9 mouse cellular contexts compared by ENCODE assay signal in the genomic region with DNA sequence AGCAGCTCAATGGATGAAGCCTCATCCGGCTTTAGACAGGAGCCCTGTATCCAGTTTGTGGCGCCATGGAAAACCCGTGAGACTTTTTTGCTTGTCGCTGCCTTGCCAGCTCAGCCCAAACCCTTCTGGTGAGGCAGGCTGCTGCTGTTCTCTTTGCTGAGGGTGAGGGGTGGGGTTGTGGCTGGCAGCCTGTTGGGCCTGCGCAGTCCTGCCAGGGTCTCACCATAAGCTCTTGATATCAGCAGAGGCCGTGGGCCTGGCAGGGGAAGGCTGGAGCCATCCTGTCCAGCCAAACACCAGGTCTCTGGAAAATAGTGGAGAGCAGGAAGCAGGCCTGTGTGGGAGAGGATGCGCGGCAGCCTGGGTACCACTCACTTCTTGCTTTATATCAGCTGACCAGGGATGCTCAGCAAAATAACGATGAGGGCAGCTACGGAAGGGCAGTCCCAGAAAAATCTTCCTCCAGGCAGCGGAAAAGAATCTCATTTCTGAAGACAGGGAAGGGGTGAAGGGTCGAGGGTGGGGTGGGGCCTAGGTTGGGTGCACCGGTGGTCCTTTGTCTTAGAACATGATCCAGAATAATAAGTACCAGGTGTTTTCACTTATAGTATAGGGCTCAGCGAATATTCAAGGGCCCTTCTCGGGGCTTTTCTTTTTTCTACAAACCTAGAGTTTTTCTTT.
DNase-seq lines count a peak whose midpoint lies in the region; ATAC-seq lines count a peak whose summit lies in the region.
"Had no signal": no experiment of that assay in that cellular context is flagged by ENCODE, and none has a peak within 500 bp of the region (broad histone marks: within the 10 kb centered on the region; RNA-seq: fewer than 3 reads in every experiment).

No protein-coding gene starts in this region.

- intact Hi-C loops in left cerebral cortex, postnatal 25 days (cut with DNase I): loop anchor here (2.0 to 5.0 kb wide), 4 partner anchors 74 to 531 kb away; partner anchors contain the start of gene Medag

- peak; percentile 55 for DNase-seq in embryo, embryonic 10.5 days (ENCODE audit: low spot score)
- no peak for DNase-seq in embryo, embryonic 9.5 days (ENCODE audit: extremely low spot score)
- peak; percentile 93 for DNase-seq in MN1 (ENCODE audit: low spot score)
- peak; percentile 45 to 79 for DNase-seq in left cerebral cortex, postnatal 25 days (ENCODE audit: low spot score in 2 of 2)
- no peak for DNase-seq in urinary bladder, postnatal 4 days (ENCODE audit: low spot score in 2 of 2)
- DNase-seq in yolk sac, embryonic 10.5 days (ENCODE audit: low spot score): no peak
- DNase-seq: kidney, adult 9 months had no signal

- no peak overlapping the region for H3K4me3 ChIP-seq in forebrain, embryonic 15.5 days

- H3K9me3 ChIP-seq in forebrain, embryonic 15.5 days: no peaks in the 10 kb centered on the region

- 61% methylated on average over 15 of the region's 15 CpGs for WGBS in forebrain, embryonic 15.5 days

- no peaks in the 10 kb centered on the region for H3K27me3 ChIP-seq in forebrain, embryonic 15.5 days

- no peaks in the 10 kb centered on the region for H3K36me3 ChIP-seq in forebrain, embryonic 15.5 days

- ATAC-seq in forebrain, embryonic 15.5 days (replicated peaks): peak; percentile 63
- ATAC-seq in monocyte, adult 5-6 weeks (replicated peaks; ENCODE audit: insufficient number of reproducible peaks, low FRiP score, low TSS enrichment, poor library complexity, severe bottlenecking): no peak

- H3K4me1 ChIP-seq in forebrain, embryonic 15.5 days: peaks cover 22% of the 10 kb centered on the region

- H3K27ac ChIP-seq in forebrain, embryonic 15.5 days (replicated peaks): peak overlapping the region; percentile 72

- no peak overlapping the region for H3K4me2 ChIP-seq in forebrain, embryonic 15.5 days (replicated peaks)

- no peak overlapping the region for H3K9ac ChIP-seq in forebrain, embryonic 15.5 days (replicated peaks)

Comparison
In these comparisons a context has a peak if more than half of its experiments do, and no peak if none do; other contexts are left out.
1. DNase-seq: peak in embryo, embryonic 10.5 days (single experiment), MN1 (single experiment) and left cerebral cortex, postnatal 25 days (2 of 2); none in embryo, embryonic 9.5 days (single experiment), urinary bladder, postnatal 4 days (0 of 2) and yolk sac, embryonic 10.5 days (single experiment).